Comparison of ENCODE assay signal across 8 mouse cellular contexts in the genomic region with DNA sequence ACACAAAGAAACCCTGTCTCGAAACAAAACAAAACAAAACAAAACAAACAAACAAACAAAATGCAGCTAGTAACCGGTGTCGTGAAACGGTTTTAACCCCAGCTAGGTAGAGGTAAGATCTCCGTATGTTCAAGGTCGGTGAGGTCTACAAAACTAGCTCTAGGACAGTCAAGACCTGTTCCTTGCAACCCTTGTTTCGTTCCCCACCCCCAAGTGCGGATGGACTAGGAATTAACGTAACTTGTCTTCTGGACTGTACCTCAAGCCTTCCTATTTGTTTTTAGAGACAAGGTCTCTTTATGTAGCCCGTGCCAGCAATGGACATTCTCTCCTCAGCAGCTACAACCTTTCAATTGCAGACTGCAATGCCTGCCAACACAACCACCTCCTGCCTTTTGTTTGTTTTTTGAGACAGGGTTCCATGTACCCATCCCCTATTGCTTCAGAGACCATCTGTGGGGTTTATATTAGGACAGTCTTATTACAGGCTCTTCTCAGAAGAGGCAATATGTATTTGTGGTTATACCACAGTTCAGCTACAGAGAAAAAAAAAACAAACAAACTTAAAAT. TPM values are rescaled to one million over a fixed set of nuclear protein-coding genes. Genes with fewer than 3 reads are reported as not detected.
DNase-seq lines count a peak whose midpoint lies in the region; ATAC-seq and TF ChIP-seq lines count a peak whose summit lies in the region.
"Had no signal": no experiment of that assay in that cellular context is flagged by ENCODE, and none has a peak within 500 bp of the region (broad histone marks: within the 10 kb centered on the region; RNA-seq: fewer than 3 reads in every experiment).

No protein-coding gene starts in this region.

- H3K27me3 ChIP-seq in kidney, embryonic 16.5 days (ENCODE audit: insufficient read depth, low read length): no peaks in the 10 kb centered on the region
- H3K27me3 ChIP-seq in G1E (ENCODE audit: insufficient read depth, low read length): no peaks in the 10 kb centered on the region
- no peaks in the 10 kb centered on the region for H3K27me3 ChIP-seq in embryonic facial prominence, embryonic 13.5 days
- no peaks in the 10 kb centered on the region for H3K27me3 ChIP-seq in liver, embryonic 15.5 days

- peak overlapping the region; percentile 16; the same call in 1 of the 2 replicates for H3K9ac ChIP-seq in kidney, embryonic 16.5 days (replicated peaks; ENCODE audit: low read length)
- no peak overlapping the region for H3K9ac ChIP-seq in embryonic facial prominence, embryonic 13.5 days
- H3K9ac ChIP-seq in liver, embryonic 15.5 days: peak overlapping the region; percentile 73; the same call in 1 of the 2 replicates

- H3K4me1 ChIP-seq in kidney, embryonic 16.5 days (ENCODE audit: insufficient read depth, low read length): peaks cover 28% of the 10 kb centered on the region
- peaks cover 58% of the 10 kb centered on the region for H3K4me1 ChIP-seq in G1E (ENCODE audit: insufficient read depth, low read depth, low read length)
- H3K4me1 ChIP-seq in embryonic facial prominence, embryonic 13.5 days: peaks cover 27% of the 10 kb centered on the region
- peaks cover 69% of the 10 kb centered on the region for H3K4me1 ChIP-seq in liver, embryonic 15.5 days (replicated peaks)

- peak overlapping the region; percentile 66; the same call in 1 of the 2 replicates for H3K4me2 ChIP-seq in kidney, embryonic 16.5 days (replicated peaks; ENCODE audit: low read depth, low read length)
- H3K4me2 ChIP-seq in embryonic facial prominence, embryonic 13.5 days: peak overlapping the region; percentile 80; the same call in 1 of the 2 replicates
- H3K4me2 ChIP-seq in liver, embryonic 15.5 days: peak overlapping the region; percentile 93

- DNase-seq in kidney, adult 9 months: no peak
- DNase-seq in G1E (ENCODE audit: low spot score): no peak
- no peak for DNase-seq in gastrocnemius, adult 18-20 months (ENCODE audit: low spot score)
- no peak for DNase-seq in spleen, postnatal 14 days (ENCODE audit: low spot score in 2 of 2)
- DNase-seq: spleen, adult 18-20 months had no signal

- no peak for ATAC-seq in kidney, embryonic 16.5 days (ENCODE audit: low FRiP score, low TSS enrichment)
- ATAC-seq in G1E (ENCODE audit: extremely low read depth, insufficient number of reproducible peaks, low FRiP score, poor library complexity, severe bottlenecking): no peak
- ATAC-seq in embryonic facial prominence, embryonic 13.5 days (ENCODE audit: insufficient number of reproducible peaks, insufficient read depth, low FRiP score, low TSS enrichment, low read depth): no peak
- no peak for ATAC-seq in liver, embryonic 15.5 days (ENCODE audit: insufficient read depth)

- TF ChIP-seq CTCF in G1E (IDR thresholded peaks at IDR 0.05; ENCODE audit: low read depth, low read length): no peak

- no peaks in the 10 kb centered on the region for H3K36me3 ChIP-seq in kidney, embryonic 16.5 days (ENCODE audit: insufficient read depth, low read length)
- no peaks in the 10 kb centered on the region for H3K36me3 ChIP-seq in G1E (replicated peaks)
- H3K36me3 ChIP-seq in embryonic facial prominence, embryonic 13.5 days: no peaks in the 10 kb centered on the region
- H3K36me3 ChIP-seq in liver, embryonic 15.5 days (replicated peaks): no peaks in the 10 kb centered on the region

- H3K27ac ChIP-seq in kidney, embryonic 16.5 days (ENCODE audit: low read length): peak overlapping the region; percentile 97
- H3K27ac ChIP-seq in embryonic facial prominence, embryonic 13.5 days: peak overlapping the region; percentile 89
- peak overlapping the region; percentile 92 for H3K27ac ChIP-seq in liver, embryonic 15.5 days (replicated peaks)

- H3K4me3 ChIP-seq in kidney, embryonic 16.5 days (ENCODE audit: low read length): no peak overlapping the region
- peak overlapping the region; percentile 74; the same call in 1 of the 2 replicates for H3K4me3 ChIP-seq in G1E (ENCODE audit: low read depth, low read length)
- no peak overlapping the region for H3K4me3 ChIP-seq in embryonic facial prominence, embryonic 13.5 days
- H3K4me3 ChIP-seq in liver, embryonic 15.5 days (replicated peaks): peak overlapping the region; percentile 67

- WGBS in kidney, embryonic 16.5 days: 87% methylated on average over 10 of the region's 10 CpGs
- 82% methylated on average over 10 of the region's 10 CpGs for WGBS in embryonic facial prominence, embryonic 13.5 days
- 75% methylated on average over 10 of the region's 10 CpGs for WGBS in liver, embryonic 15.5 days (ENCODE audit: insufficient replicate concordance)

- no peaks in the 10 kb centered on the region for H3K9me3 ChIP-seq in kidney, embryonic 16.5 days (ENCODE audit: low read length)
- H3K9me3 ChIP-seq in G1E (replicated peaks): no peaks in the 10 kb centered on the region
- H3K9me3 ChIP-seq in embryonic facial prominence, embryonic 13.5 days: no peaks in the 10 kb centered on the region
- H3K9me3 ChIP-seq in liver, embryonic 15.5 days (replicated peaks): no peaks in the 10 kb centered on the region

RNA-seq across cellular contexts. Expression of gene Sp1, which starts 5.4 kb away (rescaled TPM):
- polyA plus RNA-seq in kidney, embryonic 16.5 days (2015; fragmentation: Nextera tagmentation; extraction: Ambion mirVana): 10.6 and 11.3 TPM in 2 replicates
- total RNA-seq in G1E (2014; fragmentation: Nextera tagmentation): 92.4 and 93.8 TPM in 2 replicates
- 42.3 and 50.5 TPM in 2 replicates for total RNA-seq in G1E (2017)
- polyA plus RNA-seq in G1E (2012): 16.4 and 35.8 TPM in 2 replicates
- 12.3 and 14.1 TPM in 2 replicates for polyA plus RNA-seq in embryonic facial prominence, embryonic 13.5 days (2015; fragmentation: Nextera tagmentation; extraction: Ambion mirVana)
- polyA plus RNA-seq in liver, embryonic 15.5 days (2015; fragmentation: Nextera tagmentation; extraction: Ambion mirVana): 3.5 and 3.7 TPM in 2 replicates
- total RNA-seq in gastrocnemius, adult 18-20 months (2021): 10 to 100 TPM; 16.1 to 19.3 TPM

RNA-seq across cellular contexts. Expression of gene Sp7, which starts 33.6 kb away (rescaled TPM):
- polyA plus RNA-seq in kidney, embryonic 16.5 days (2015; fragmentation: Nextera tagmentation; extraction: Ambion mirVana): 1.2 and 1.3 TPM in 2 replicates
- total RNA-seq in G1E (2014; fragmentation: Nextera tagmentation): not detected in 2 replicates
- total RNA-seq in G1E (2017): 0.06 and 0.16 TPM in 2 replicates
- polyA plus RNA-seq in G1E (2012): not detected in 2 replicates
- 24.1 and 32.7 TPM in 2 replicates for polyA plus RNA-seq in embryonic facial prominence, embryonic 13.5 days (2015; fragmentation: Nextera tagmentation; extraction: Ambion mirVana)
- polyA plus RNA-seq in liver, embryonic 15.5 days (2015; fragmentation: Nextera tagmentation; extraction: Ambion mirVana): not detected in 2 replicates
- total RNA-seq in gastrocnemius, adult 18-20 months (2021): not detected

RNA-seq across cellular contexts. Expression of gene Amhr2, which starts 44.6 kb away (rescaled TPM):
- polyA plus RNA-seq in kidney, embryonic 16.5 days (2015; fragmentation: Nextera tagmentation; extraction: Ambion mirVana): 1.7 and 2.0 TPM in 2 replicates
- total RNA-seq in G1E (2014; fragmentation: Nextera tagmentation): not detected in 2 replicates
- not detected in 2 replicates for total RNA-seq in G1E (2017)
- polyA plus RNA-seq in G1E (2012): not detected in 2 replicates
- polyA plus RNA-seq in embryonic facial prominence, embryonic 13.5 days (2015; fragmentation: Nextera tagmentation; extraction: Ambion mirVana): not detected in 2 replicates
- 0.08 and 0.10 TPM in 2 replicates for polyA plus RNA-seq in liver, embryonic 15.5 days (2015; fragmentation: Nextera tagmentation; extraction: Ambion mirVana)
- 10 to 100 TPM; 11.1 to 17.7 TPM for total RNA-seq in gastrocnemius, adult 18-20 months (2021)

RNA-seq across cellular contexts. Expression of gene Aaas, which starts 50.0 kb away (rescaled TPM):
- 89.2 and 91.7 TPM in 2 replicates for polyA plus RNA-seq in kidney, embryonic 16.5 days (2015; fragmentation: Nextera tagmentation; extraction: Ambion mirVana)
- total RNA-seq in G1E (2014; fragmentation: Nextera tagmentation) (187 and 217 TPM in 2 replicates), G1E (2017) (110 and 126 TPM in 2 replicates)
- 199 and 288 TPM in 2 replicates for polyA plus RNA-seq in G1E (2012)
- 72.9 and 80.6 TPM in 2 replicates for polyA plus RNA-seq in embryonic facial prominence, embryonic 13.5 days (2015; fragmentation: Nextera tagmentation; extraction: Ambion mirVana)
- polyA plus RNA-seq in liver, embryonic 15.5 days (2015; fragmentation: Nextera tagmentation; extraction: Ambion mirVana): 41.7 and 48.3 TPM in 2 replicates
- total RNA-seq in gastrocnemius, adult 18-20 months (2021): 10 to 100 TPM in 1 of 2 experiments, 1 to 10 TPM in 1; 6.6 to 11.4 TPM

RNA-seq across cellular contexts. Expression of gene Prr13, which starts 58.3 kb away (rescaled TPM):
- polyA plus RNA-seq in kidney, embryonic 16.5 days (2015; fragmentation: Nextera tagmentation; extraction: Ambion mirVana): 81.5 and 94.9 TPM in 2 replicates
- total RNA-seq in G1E (2014; fragmentation: Nextera tagmentation) (78.6 and 94.0 TPM in 2 replicates), G1E (2017) (84.1 and 86.0 TPM in 2 replicates)
- polyA plus RNA-seq in G1E (2012): 122 and 254 TPM in 2 replicates
- polyA plus RNA-seq in embryonic facial prominence, embryonic 13.5 days (2015; fragmentation: Nextera tagmentation; extraction: Ambion mirVana): 74.8 and 79.2 TPM in 2 replicates
- 106 and 115 TPM in 2 replicates for polyA plus RNA-seq in liver, embryonic 15.5 days (2015; fragmentation: Nextera tagmentation; extraction: Ambion mirVana)
- 10 to 100 TPM; 20.4 to 23.2 TPM for total RNA-seq in gastrocnemius, adult 18-20 months (2021)

Comparison
In these comparisons a context has a peak if more than half of its experiments do, and no peak if none do; other contexts are left out.
1. H3K4me3 ChIP-seq: peak in G1E (single experiment) and liver, embryonic 15.5 days (single experiment); none in kidney, embryonic 16.5 days (single experiment) and embryonic facial prominence, embryonic 13.5 days (single experiment).
2. RNA of gene Sp7, which starts 33.6 kb away (polyA plus RNA-seq): 24.1 to 32.7 TPM in embryonic facial prominence, embryonic 13.5 days; 1.2 to 1.3 TPM in kidney, embryonic 16.5 days, not detected in liver, embryonic 15.5 days and not detected in G1E; every median in the first group is over 10 times any median in the second.
3. Peak in every context shown above with its lines, with median percentiles within 50 percentile points of each other: H3K27ac ChIP-seq and H3K4me2 ChIP-seq.